Mouse (Mus musculus) limb, embryonic 11.5 days (tissue): ENCODE measurements around the gene Itgav. TPM values are rescaled to one million over a fixed set of nuclear protein-coding genes. Genes with fewer than 3 reads are reported as not detected.
"Not testable (repeated sequence)": the region's sequence is repeated elsewhere in the genome, so short reads cannot be mapped to it uniquely, and the experiment has no call there.

ENCODE experiments used
- ATAC-seq: fragments of 200-750 bp; cut with Nextera tagmentation; 2 replicates; pipeline ENCODE4 v1.8.0; 2017; ENCODE audit warnings: low read depth; ENCODE audit not compliant: insufficient number of reproducible peaks, low FRiP score, low TSS enrichment
- DNase-seq: peaks from one replicate; pipeline ENCODE4 v3.0.0-alpha.2; 2015; ENCODE audit warnings: low spot score
- H3K27ac ChIP-seq: fragments of 300-500 bp; sonication (generic); replicated peaks from 2 replicates; pipeline ENCODE4 v1.5.1; 2014; ENCODE audit warnings: low read depth, mild to moderate bottlenecking, low read length
- H3K27me3 ChIP-seq: fragments of 300-500 bp; sonication (generic); 2 replicates; pipeline ENCODE4 v1.6.1; 2014; ENCODE audit warnings: mild to moderate bottlenecking, low read length, mixed read lengths; ENCODE audit not compliant: control insufficient read depth, insufficient read depth
- H3K36me3 ChIP-seq: fragments of 300-500 bp; sonication (generic); 2 replicates; pipeline ENCODE4 v1.6.1; 2014; ENCODE audit warnings: mild to moderate bottlenecking, low read length, moderate library complexity, mixed read lengths; ENCODE audit not compliant: control insufficient read depth, insufficient read depth
- H3K4me1 ChIP-seq: fragments of 300-500 bp; sonication (generic); 2 replicates; pipeline ENCODE4 v1.6.1; 2014; ENCODE audit warnings: low read length, mixed read lengths; ENCODE audit not compliant: control insufficient read depth, insufficient read depth
- H3K4me2 ChIP-seq: fragments of 300-500 bp; sonication (generic); 2 replicates; pipeline ENCODE4 v1.6.1; 2014; ENCODE audit warnings: low read depth, mild to moderate bottlenecking, moderate library complexity; ENCODE audit not compliant: severe bottlenecking
- H3K4me3 ChIP-seq: fragments of 300-500 bp; sonication (generic); 2 replicates; pipeline ENCODE4 v1.5.1; 2014; ENCODE audit warnings: low read depth, low read length
- H3K9ac ChIP-seq: fragments of 300-500 bp; sonication (generic); 2 replicates; pipeline ENCODE4 v1.6.1; 2014; ENCODE audit warnings: mild to moderate bottlenecking, low read length
- H3K9me3 ChIP-seq: fragments of 300-500 bp; sonication (generic); 2 replicates; pipeline ENCODE4 v1.6.1; 2016; ENCODE audit warnings: low read length; ENCODE audit not compliant: control insufficient read depth
- WGBS: fragments of 180-500 bp; shearing (Covaris S2); extraction: QIAGEN DNeasy Blood & Tissue Kit; methylation state at CpG from one replicate; pipeline ENCODE4 v1.1.7; 2014; 5-methylcytosine and 5-hydroxymethylcytosine counted together
- polyA plus RNA-seq: library from polyadenylated mRNA; unstranded; fragments of >200 nt; fragmentation: Nextera tagmentation; extraction: Ambion mirVana; gene quantifications from 2 replicates; pipeline ENCODE4 v1.2.1, GENCODE M21; 2014

Gene Itgav
- polyA plus RNA-seq, 1 experiment from 2014 or later, result 66.3 TPM

DNA sequence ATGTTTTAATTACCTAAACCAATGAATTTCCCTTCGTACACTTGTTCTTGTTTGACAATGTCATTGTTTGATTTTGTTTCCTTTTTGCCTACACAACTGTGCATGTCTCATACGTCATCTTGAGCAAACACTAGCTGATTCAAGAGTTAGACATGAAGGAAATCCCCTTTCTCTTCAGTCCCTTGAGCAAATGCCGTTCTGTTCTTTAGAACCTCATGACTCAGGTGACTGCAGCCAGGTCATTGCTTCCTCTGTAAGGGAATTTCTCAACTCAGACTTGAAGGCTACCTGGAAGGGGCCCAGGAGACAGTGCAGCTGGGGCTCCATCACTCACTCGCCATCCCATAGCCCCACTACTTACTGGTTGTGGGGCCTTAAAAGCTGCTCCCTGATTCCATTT is 23.5 kb upstream of the Itgav start:
- no peaks in the 10 kb centered on the region for H3K36me3 ChIP-seq
- WGBS, result 85% methylated on average over 4 of the region's 4 CpGs
- no peak for ATAC-seq
- H3K27ac ChIP-seq, result no peak overlapping the region
- no peak overlapping the region for H3K4me2 ChIP-seq
- H3K4me1 ChIP-seq, result peaks cover 3% of the 10 kb centered on the region; the same call in 1 of the 2 replicates
- no peaks in the 10 kb centered on the region for H3K9me3 ChIP-seq
- DNase-seq, result no peak
- H3K27me3 ChIP-seq, result no peaks in the 10 kb centered on the region
- no peak overlapping the region for H3K9ac ChIP-seq
- H3K4me3 ChIP-seq, result no peak overlapping the region

DNA sequence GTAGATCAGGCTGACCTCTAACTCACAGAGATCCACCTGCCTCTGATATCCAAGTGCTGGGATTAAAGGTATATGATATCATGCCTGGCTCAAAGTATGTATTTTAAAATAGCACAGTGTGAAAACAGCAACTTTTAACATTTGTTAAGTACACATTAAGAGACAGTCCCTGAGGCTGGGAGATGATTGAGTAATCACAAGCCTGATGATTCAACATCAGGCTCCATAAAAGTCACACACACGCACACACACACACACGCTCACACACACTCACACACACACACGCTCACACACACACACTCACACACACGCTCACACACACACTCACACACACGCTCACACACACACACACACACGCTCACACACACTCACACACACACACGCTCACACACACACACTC is 21.8 kb upstream of the Itgav start:
- Histone ChIP-seq H3K4me2 (no peak overlapping the region), H3K9me3 (no peaks in the 10 kb centered on the region), H3K9ac (no peak overlapping the region), H3K27ac (no peak overlapping the region), H3K4me3 (no peak overlapping the region), H3K27me3 (no peaks in the 10 kb centered on the region), H3K36me3 (no peaks in the 10 kb centered on the region), H3K4me1 (peaks cover 8% of the 10 kb centered on the region; the same call in 1 of the 2 replicates)
- no peak for ATAC-seq
- 95% methylated on average over 7 of the region's 7 CpGs for WGBS
- DNase-seq, result no peak

GRCm38 (mm10) chr2:83705580-83706158 is 18.5 kb upstream of the Itgav start:
- Histone ChIP-seq H3K27me3 (no peaks in the 10 kb centered on the region), H3K27ac (no peak overlapping the region)
- WGBS, result 78% methylated on average over 9 of the region's 9 CpGs

GRCm38 (mm10) chr2:83709896-83710524 is 14.2 kb upstream of the Itgav start:
- ATAC-seq (peak; percentile 83), DNase-seq (peak; percentile 51)
- Histone ChIP-seq H3K4me2 (0 out of 2 replicates have a peak overlapping the region, but pooled peaks have one; percentile 13), H3K27ac (peak overlapping the region; percentile 58; the same call in 1 of the 2 replicates), H3K27me3 (no peaks in the 10 kb centered on the region), H3K9me3 (no peaks in the 10 kb centered on the region), H3K9ac (no peak overlapping the region), H3K4me3 (no peak overlapping the region), H3K36me3 (no peaks in the 10 kb centered on the region), H3K4me1 (peaks cover 25% of the 10 kb centered on the region)
- 11% methylated on average over 11 of the region's 11 CpGs for WGBS

More at GRCm38 (mm10) chr2:83705580-83706158, 18.5 kb upstream of the Itgav start:
- Histone ChIP-seq H3K9ac (no peak overlapping the region), H3K4me2 (no peak overlapping the region), H3K9me3 (no peaks in the 10 kb centered on the region), H3K36me3 (no peaks in the 10 kb centered on the region), H3K4me1 (peaks cover 22% of the 10 kb centered on the region), H3K4me3 (no peak overlapping the region)
- ATAC-seq (no peak), DNase-seq (no peak)

GRCm38 (mm10) chr2:83713281-83713680 is 10.9 kb upstream of the Itgav start:
- 68% methylated on average over 7 of the region's 7 CpGs for WGBS
- H3K4me1 ChIP-seq, result peaks cover 21% of the 10 kb centered on the region
- H3K27ac ChIP-seq, H3K4me2 ChIP-seq, H3K27me3 ChIP-seq, DNase-seq, ATAC-seq, H3K4me3 ChIP-seq, H3K36me3 ChIP-seq, H3K9me3 ChIP-seq, H3K9ac ChIP-seq: not testable (repeated sequence)

DNA sequence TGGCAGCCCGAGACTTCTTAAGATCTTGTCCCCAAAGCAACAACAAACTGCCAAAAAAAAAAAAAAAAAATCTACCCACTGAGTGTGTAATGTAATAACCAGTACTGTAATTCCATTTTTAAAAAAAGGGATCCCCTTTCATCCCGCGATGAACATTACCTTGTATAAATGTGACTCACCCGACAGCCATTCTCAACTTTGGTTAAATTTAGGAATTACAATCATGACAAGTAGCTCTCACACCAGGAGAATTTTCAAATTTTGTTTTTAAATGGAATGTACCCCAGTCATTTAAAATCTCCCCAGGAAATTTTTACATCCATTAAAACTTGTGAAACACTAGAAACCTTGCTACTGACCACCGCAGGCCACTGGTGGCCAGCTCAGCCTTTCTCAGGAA is 10.3 kb upstream of the Itgav start:
- WGBS, result 75% methylated on average over 5 of the region's 5 CpGs
- ATAC-seq, result no peak
- DNase-seq, result no peak
- Histone ChIP-seq H3K4me2 (no peak overlapping the region), H3K27me3 (no peaks in the 10 kb centered on the region), H3K4me3 (no peak overlapping the region), H3K4me1 (peaks cover 16% of the 10 kb centered on the region), H3K36me3 (no peaks in the 10 kb centered on the region), H3K27ac (0 out of 2 replicates have a peak overlapping the region, but pooled peaks have one; percentile 42), H3K9ac (no peak overlapping the region), H3K9me3 (no peaks in the 10 kb centered on the region)

DNA sequence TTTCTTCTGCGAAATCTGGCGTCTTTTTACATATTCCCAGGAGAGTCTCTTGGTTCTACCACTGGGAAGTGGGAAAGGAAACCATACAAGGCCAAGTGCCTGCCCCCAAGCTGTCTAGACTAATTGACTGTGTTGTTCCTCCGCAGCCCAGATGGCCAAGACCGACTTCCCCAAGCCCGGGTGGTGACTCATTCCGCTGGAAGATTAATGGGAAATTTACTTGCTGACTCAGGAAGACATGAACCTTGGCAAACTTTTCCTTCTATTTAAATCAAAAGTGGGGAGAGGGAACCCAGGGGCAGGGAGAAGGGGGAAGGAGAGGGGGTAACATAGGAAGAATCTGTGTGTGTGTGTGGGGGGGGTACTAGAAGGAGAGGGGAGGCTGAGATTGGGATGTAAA is 9.4 kb upstream of the Itgav start:
- Histone ChIP-seq H3K4me2 (no peak overlapping the region), H3K27ac (no peak overlapping the region), H3K9me3 (no peaks in the 10 kb centered on the region), H3K36me3 (no peaks in the 10 kb centered on the region), H3K27me3 (no peaks in the 10 kb centered on the region), H3K4me3 (no peak overlapping the region), H3K4me1 (0 out of 2 replicates have a peak, but pooled peaks cover 11% of the 10 kb centered on the region), H3K9ac (no peak overlapping the region)
- 5% methylated on average over 6 of the region's 6 CpGs for WGBS
- peak; percentile 76 for ATAC-seq
- peak; percentile 79 for DNase-seq

DNA sequence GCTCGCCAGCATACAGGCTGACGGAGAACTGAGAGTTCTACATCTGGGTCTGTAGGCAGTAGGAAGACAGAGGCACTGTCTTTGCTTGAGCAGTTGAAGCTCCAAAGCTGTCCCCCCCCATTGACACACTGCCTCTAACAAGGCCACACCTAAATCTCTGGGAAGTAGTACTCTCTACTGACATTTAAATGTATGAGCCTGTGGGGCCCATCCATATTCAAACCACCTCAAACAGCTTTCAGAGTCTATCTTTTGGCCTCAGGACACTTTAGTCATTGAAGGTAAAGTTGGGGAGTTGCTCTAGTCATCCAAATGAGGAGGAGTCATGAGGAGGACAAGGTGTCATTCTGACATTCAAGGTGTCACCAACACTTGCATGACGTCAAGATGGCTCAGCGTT is 5.9 kb upstream of the Itgav start:
- Histone ChIP-seq H3K27ac (no peak overlapping the region), H3K4me3 (no peak overlapping the region), H3K27me3 (no peaks in the 10 kb centered on the region), H3K4me2 (no peak overlapping the region), H3K9me3 (no peaks in the 10 kb centered on the region), H3K36me3 (no peaks in the 10 kb centered on the region), H3K4me1 (0 out of 2 replicates have a peak, but pooled peaks cover 6% of the 10 kb centered on the region), H3K9ac (no peak overlapping the region)
- DNase-seq (no peak), ATAC-seq (no peak)
- WGBS, result 90% methylated on average over 4 of the region's 4 CpGs
